Mouse (Mus musculus) granulocyte monocyte progenitor cell, adult 5-6 weeks (primary cell): ENCODE measurements around the gene Angptl2. TPM values are rescaled to one million over a fixed set of nuclear protein-coding genes. Genes with fewer than 3 reads are reported as not detected.

Source experiments
- ATAC-seq: replicated peaks from 2 replicates; pipeline ENCODE4 v1.8.0; 2016; ENCODE audit warnings: mild to moderate bottlenecking, moderate TSS enrichment, inconsistent platforms; ENCODE audit not compliant: poor library complexity, severe bottlenecking
- total RNA-seq, 2 experiments: library from RNA; stranded (forward) in 1 of 2; stranded (reverse) in 1 of 2; fragments of 200-712, 200-1000 nt in 1 of 2; fragments of >200 nt in 1 of 2; fragmentation: Nextera tagmentation in 1 of 2; gene quantifications; 2 replicates each; pipeline ENCODE4 v1.2.3; 2014 to 2017

Gene Angptl2
- total RNA-seq (2014; fragmentation: Nextera tagmentation) (0.92 and 1.6 TPM in 2 replicates), total RNA-seq (2017) (1.3 TPM in 2 replicates)

GRCm38 (mm10) chr2:33215700-33216509 lies at the start of gene Angptl2:
Gene Angptl2, plus strand, starts transcription at chr2:33216069.
- ATAC-seq: peak; percentile 91

GRCm38 (mm10) chr2:33167060-33167459 lies 48.8 kb upstream of the Angptl2 start:
- ATAC-seq: peak; percentile 62

GRCm38 (mm10) chr2:33169445-33169844 lies 46.4 kb upstream of the Angptl2 start:
- no peak for ATAC-seq

- ATAC-seq: no peak
These were observed 44.9 kb upstream of the Angptl2 start for GRCm38 (mm10) chr2:33170777-33171565.

DNA sequence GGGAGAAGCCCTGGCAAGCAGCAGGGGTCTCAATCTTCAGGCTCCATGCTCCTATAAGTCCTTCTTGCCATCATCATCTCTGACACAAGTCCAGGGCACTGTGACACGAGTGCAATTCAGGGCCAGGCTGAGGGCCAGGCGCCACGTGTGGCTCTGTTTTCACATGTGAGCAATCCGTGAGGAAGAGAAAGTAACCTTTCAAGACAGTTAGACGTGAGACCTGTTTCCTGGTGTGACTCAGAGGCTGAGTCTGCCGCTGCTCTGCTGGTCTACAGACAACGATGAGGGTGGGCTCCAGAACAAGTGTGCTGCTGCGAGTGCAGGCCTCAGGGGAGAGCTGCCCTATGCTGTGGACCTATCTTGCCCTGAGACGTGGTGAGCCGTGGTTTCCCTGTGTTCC lies 42.7 kb upstream of the Angptl2 start:
- ATAC-seq: peak; percentile 56

DNA sequence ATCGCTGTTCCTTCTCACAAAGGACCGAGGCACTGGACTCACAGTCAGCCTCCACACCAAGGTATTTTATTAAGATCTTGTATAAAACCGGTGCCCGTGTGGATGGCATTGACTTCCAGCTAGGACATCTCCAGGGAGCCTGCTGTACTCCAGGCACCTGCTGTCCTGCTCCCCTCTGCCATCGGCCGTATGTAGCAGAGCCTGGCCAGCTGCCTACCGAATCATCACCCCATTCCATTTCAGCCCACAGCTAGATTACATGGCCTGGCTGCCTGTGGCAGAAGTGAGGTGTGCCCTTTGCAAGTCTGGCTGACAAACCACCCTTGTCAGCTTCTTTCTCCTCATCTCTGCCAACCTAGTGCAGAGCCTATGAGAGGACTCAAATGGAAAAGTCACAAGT lies 42.2 kb upstream of the Angptl2 start:
- no peak for ATAC-seq

DNA sequence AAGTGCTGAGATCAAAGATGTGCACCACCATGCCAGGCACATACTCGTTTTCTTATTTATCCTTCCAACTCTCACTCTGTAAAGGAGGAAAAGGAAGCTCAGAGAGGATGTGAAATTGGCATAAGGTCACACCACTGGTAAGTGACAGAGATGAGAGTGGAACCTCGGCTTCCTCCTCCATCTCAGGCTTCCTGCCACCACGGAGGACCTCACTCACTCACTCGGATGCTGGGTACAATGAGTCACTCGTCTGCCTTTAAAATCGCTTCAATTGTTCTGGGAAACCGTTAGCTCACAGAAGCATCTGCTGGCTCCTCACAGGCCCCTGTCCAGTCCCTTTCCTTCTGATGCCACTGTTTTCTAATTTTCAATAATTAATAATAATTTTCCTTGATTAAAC lies 39.4 kb upstream of the Angptl2 start:
- peak; percentile 84 for ATAC-seq

GRCm38 (mm10) chr2:33176921-33177320 lies 38.9 kb upstream of the Angptl2 start:
- no peak for ATAC-seq

DNA sequence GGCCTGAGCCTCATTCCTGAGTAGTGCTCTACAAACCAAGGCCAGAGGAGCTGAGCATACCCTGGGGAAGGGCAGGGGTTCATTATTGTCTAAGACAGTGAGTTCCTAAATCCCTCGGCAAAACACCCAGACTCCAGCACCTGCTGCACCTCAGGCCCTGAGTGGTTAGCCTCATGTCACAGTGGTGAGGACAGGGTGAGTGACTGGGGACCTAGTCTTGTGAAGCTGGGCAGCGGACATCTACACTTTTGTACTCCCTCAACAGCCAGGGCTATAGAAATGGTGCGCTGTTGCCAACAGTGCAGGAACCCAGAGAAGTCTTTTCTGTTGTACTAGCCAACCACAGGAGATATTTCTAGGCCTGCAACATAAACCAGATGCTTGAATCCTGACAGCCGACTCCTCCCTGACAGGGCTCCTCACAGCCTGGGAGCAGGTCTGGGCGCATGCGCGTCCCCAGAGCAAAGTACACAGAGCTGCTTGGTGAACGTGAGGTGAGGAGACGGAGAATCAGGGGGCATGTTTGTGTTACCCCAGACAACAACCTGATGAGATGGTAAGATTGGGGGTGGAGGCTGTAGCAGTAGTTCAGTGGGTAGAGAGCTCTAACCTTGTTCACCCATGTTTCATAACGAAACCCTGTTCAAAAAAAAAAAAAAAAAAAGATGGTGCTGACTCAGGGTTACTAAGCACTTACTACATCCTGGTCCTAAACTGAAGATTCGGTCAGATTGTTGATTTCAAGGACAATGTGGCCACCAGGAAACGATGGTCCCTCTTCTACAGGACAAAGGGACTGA lies 38.2 kb upstream of the Angptl2 start:
- ATAC-seq: no peak

GRCm38 (mm10) chr2:33178243-33178932 lies 37.5 kb upstream of the Angptl2 start:
- no peak for ATAC-seq

DNA sequence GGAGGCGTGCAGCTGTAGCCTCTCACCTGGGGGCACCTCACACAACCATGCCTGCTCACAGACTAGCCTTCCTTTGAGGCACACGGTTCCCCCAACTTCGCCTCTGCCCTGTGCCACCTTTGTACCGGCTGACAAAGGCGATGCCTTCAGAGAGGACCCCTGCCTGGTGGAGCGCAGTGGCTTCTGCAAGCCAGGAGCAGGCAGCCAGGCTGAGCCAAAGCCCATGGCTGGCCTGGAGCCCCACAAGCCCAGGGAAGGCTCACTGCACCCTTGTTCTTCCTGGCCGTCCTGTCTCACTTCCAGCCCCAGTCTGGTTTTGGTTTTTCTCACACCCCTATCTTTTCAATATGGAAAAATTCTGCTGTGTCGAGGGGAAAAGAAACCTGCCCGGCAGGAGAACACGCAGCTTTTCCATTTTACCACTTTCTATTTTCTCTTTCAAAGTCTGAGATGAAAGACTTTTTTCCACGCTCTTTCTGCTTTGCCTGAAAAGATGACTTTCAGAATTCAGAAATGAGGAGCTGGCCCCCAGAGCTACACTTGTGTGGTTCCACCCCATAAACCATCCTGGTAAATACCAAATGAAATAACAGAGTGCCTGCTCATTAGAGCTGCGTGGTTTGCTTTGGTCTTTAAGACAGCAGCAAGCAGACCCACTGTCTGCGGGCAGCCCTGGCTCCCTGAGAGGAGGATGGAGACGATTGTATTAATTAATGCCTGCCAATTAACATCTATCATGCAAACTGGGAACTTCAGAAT lies 36.5 kb upstream of the Angptl2 start:
- ATAC-seq: no peak

DNA sequence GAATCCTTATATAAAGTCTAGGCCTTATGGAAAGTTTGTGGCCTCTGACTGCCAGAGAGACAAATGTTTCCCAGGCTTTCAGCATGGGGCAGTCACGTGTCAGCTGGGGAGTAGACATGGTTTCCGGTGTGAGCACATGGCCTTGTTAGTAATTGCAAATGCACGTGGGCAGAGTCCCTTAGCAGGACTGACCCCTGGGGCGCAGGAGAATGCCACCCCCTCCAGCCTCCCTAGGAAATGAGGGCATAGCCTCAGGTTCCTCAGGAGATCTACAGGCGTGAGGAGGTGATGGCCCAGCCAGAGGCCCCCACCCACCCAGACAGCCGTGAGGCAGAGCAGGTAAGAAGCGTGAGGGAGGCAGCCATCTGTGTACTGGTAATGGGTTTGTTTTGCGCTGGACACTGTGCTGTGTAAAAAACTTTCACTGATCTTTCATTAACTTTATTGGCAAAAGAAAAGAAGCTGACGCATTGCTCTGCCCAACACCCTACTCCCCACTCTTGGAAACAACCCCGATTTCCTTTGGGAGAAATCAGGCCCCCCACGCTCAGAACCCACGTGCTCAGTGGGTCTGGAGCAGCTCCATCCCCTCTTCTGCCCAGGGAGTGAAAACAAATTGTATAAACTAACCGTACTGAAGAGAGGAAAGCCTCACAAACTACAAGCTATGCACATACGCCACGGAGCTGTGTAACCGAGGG lies 35.8 kb upstream of the Angptl2 start:
- ATAC-seq: no peak

GRCm38 (mm10) chr2:33183321-33183720 lies 32.5 kb upstream of the Angptl2 start:
- ATAC-seq: no peak

GRCm38 (mm10) chr2:33184641-33185040 lies 31.2 kb upstream of the Angptl2 start:
- ATAC-seq: no peak

DNA sequence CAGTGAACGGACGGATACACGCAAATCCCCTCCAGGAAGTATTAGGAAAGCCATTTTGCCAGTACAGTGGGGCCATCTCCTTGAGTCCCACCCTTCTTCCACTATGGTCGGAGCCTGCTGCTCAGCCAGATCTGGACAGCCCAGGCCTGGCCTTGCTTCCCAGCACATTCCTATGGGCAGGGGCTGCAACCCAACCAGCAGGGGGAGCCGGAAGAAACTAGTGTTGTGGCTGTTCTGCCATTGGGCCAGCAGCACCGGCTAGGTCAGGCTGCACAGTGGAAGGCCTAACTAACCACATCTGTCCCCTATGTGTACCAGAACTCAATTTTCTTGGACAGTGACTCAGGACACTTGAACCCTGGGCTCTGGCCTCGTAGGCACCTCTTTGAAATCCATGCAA lies 30.6 kb upstream of the Angptl2 start:
- peak; percentile 70 for ATAC-seq

- no peak for ATAC-seq
These were observed 29.4 kb upstream of the Angptl2 start for GRCm38 (mm10) chr2:33186505-33186904.

- no peak for ATAC-seq
These were observed 28.0 kb upstream of the Angptl2 start for GRCm38 (mm10) chr2:33187874-33188273.

DNA sequence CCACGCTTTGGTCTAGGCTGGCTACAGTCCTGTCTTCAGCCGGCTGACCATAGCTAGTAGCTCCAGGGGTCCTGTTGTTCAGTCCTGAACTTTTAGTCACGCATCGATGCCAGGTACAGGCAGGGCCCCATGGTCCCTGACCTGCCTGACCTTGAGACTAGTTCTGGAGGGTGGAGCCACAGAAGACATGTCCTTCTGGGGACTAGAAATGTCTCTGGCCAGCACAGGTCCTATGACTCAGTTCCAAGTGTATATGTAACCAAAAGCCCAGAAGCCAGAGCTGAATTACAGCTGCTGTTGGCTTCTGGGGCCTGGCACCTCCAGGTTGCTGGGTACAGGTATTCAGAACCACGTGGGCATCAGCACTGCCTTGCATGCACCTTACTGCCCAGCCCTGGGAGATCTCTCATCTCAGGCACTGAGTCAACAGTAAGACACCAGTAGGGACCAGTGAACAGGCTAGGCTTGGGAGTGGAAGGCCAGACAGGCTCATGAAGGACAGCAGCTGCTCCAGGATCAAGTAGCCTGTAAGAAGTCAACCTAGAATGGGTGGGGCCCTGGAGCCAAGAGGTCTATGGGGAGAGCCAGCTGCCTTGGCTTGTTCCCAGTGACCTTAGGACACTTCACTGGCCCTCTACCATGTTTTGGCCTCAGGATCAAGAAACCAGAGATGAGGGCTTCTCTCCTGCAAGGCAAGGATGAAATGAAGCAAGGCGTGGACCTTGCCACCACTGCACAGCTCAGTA lies 26.8 kb upstream of the Angptl2 start:
- ATAC-seq: no peak
